Mouse (Mus musculus) adrenal gland (tissue): ENCODE results near the gene Ide.
"Not testable (repeated sequence)": the region's sequence is repeated elsewhere in the genome, so short reads cannot be mapped to it uniquely, and the experiment has no call there.

ENCODE experiments used
- intact Hi-C: fragments of 180-260 bp; cut with DNase I; formaldehyde crosslinking; loops from one replicate; pipeline ENCODE4 v1.15.1; 2025

The Ide gene

DNA sequence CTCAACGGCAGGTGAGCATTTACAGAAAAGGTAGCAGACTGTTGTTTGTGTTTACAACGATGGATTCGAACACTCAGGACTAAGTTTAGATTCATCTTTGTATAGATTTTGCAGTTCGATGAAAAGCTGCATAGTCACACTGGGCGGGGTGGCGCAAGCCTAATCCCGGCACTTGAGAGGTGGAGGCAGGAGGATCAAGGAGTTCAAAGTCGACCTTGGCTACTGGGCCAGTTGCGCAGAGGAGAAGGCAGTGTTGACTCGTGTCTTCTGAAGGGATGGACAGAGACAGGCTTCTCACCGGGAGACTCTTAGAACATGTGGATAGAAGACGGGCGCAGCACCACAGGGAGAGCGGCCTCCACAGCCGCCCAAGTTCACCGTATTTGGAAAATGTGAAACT lies 68.5 kb downstream of the Ide start:
- intact Hi-C loops: loop anchor here (5.0 kb wide), 1 partner anchor 217 kb away; no protein-coding TSS in a partner anchor

DNA sequence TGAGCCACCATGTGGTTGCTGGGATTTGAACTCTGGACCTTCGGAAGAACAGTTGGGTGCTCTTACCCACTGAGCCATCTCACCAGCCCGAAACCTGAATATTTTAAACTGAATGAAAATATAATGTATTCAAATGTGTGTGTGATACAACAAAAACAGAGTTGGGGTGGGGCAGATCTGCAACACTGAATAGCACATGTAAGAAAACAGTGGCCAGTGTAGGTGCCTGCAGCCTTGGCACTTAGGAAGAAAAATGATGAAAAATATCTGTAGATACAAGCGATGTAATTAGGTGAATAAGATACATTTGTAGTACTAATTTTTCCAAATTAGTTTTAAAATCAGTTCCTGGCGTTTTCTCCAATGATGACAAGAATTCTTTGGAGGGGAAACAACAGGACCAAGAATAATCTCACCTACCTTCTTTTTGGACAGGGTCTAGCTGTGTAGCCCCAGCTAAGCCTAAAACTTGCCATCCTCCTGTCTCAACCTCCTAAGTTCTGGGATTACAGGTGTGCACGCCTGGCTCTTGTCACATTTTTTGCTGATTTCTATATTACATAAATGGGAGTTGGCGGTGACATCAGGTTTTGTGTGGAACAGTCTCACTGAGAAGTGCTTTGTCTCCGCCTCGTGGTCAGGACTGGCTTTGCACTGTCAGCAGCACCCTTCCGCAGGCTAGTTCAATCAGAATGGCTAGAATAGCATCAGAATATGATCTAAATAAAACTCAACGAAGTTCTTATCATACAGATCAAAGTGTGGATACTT lies 72.1 kb downstream of the Ide start:
- intact Hi-C loops: loop anchor here (5.0 kb wide), 1 partner anchor 213 kb away; no protein-coding TSS in a partner anchor

DNA sequence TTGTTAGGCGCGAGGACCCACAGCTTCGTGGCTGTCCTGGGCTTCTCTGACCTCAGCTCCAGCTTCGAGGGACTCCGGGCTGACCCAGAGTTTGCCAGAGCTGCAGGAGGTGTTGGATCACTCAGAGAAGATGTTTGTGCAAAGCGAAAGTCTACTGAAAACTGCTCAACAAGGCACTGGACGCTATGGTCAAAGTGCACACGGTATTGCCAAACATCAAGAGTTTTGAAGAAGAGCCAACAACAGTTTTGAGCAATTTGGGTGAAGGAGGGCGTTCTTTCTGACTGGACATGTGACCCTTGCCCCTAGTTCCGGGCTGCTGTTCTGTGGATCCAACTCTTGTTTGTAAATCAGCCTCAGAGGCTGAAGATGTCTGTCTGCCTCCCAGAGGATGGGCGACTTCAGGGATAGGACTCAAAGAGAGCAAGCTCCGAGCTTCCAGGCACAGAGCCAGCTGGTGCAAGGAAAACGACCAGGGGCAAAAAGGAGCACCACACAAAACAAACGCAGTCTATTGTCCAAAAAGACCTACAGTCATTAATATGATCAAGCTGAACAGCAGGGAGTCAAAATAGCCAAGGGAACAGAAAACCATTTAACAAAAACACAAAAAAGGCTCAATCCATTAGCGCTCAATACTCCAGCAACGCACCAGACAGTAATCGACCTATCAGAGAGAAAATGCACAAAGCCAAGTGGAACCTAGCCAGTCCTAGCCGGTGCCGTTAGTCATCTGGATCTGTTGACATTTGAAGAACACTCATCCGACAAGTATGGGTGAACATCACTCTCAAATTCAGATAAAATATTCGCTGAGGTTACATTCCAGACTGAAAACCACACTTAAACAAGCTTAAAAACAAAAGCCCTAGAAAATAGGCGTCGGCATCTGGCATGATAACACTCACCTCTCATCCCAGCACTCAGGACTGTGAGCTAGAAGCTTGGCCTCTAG lies 73.4 kb downstream of the Ide start:
- intact Hi-C loops: no loop called here

- intact Hi-C loops: no loop called here
These were observed 74.1 kb downstream of the Ide start for GRCm38 (mm10) chr19:37263566-37263942.

- intact Hi-C loops: no loop called here
These were observed 75.3 kb downstream of the Ide start for GRCm38 (mm10) chr19:37262389-37262788.

GRCm38 (mm10) chr19:37255321-37255720 lies 82.3 kb downstream of the Ide start:
- intact Hi-C loops: no loop called here

DNA sequence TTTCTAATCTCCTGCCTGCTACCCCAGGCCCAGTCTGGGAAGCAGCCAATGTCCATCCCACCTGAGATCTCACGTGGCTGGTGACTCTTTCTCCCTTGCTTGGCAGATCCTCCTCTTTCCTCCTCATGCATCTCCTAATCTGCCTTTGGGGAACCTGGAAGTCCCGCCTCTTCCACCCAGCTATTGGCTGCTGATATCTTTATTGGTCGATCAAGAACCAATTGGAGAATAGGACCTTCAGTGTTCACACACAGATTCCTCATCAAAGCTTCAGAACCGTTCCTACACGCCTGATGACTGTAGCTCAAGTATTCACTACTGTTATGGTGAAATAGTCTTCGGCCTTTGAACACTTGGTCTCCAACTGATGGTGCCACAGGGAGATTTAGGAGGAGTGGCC lies 85.5 kb downstream of the Ide start:
- intact Hi-C loops: no loop called here

- intact Hi-C loops: no loop called here
These were observed 89.5 kb downstream of the Ide start for GRCm38 (mm10) chr19:37248199-37248598.

DNA sequence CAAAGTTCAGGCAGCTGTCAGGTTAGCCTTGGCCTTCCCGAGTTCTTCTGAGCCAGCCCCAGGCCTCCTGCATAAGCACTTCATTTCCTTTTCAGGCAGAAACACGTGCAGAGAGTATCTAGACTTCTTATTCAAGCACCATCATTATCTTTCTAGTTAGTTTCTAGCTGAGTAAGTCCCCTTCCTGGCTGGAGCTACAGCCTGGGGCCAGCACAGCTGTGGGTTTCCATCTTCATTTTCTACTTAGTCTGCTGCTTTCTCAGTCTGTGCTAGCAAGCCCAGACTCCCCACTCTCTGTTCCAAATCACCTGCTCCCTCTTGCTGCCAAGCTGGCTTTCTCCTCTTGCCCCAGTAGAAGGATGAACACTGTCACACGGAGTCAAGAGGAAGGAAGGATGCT lies 90.8 kb downstream of the Ide start:
- intact Hi-C loops: no loop called here

- intact Hi-C loops: no loop called here
These were observed 94.9 kb downstream of the Ide start for GRCm38 (mm10) chr19:37242707-37243106.

DNA sequence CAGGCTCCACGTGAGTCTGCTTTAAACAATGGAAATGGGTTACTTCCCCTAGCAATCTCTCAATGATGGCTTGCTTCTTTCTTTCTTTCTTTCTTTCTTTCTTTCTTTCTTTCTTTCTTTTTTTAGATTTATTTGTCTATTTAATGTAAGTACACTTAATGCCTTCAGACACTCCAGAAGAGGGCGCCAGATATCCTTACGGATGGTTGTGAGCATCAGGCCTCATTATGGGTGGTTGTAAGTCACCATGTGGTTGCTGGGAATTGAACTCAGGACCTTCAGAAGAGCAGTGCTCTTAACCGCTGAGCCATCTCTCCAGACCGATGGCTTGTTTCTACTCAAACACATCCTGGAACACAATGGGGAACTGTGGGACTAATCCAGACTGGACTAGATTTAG lies 96.5 kb downstream of the Ide start:
- intact Hi-C loops: no loop called here

GRCm38 (mm10) chr19:37239096-37239495 lies 98.6 kb downstream of the Ide start:
- intact Hi-C loops: no loop called here

DNA sequence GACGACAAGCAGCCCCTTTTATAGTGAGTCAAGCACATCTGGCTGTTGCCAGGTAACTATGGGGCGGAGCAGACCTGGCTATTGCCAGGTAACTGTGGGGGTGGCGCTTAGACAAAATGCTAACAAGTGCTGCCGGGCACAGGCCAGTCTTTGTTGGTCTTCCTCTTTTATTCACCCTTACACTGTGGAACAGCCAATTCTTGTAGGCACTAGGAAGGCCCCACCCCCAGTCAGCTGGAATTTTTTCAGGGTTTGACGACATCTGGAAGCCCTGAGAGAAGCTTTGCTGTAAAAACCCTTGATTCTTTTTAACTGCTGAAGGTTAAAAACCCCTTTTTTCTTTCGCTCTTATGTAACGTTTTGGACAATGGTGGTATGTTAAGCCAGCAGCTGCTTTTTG lies 99.0 kb downstream of the Ide start:
- intact Hi-C loops: no loop called here

DNA sequence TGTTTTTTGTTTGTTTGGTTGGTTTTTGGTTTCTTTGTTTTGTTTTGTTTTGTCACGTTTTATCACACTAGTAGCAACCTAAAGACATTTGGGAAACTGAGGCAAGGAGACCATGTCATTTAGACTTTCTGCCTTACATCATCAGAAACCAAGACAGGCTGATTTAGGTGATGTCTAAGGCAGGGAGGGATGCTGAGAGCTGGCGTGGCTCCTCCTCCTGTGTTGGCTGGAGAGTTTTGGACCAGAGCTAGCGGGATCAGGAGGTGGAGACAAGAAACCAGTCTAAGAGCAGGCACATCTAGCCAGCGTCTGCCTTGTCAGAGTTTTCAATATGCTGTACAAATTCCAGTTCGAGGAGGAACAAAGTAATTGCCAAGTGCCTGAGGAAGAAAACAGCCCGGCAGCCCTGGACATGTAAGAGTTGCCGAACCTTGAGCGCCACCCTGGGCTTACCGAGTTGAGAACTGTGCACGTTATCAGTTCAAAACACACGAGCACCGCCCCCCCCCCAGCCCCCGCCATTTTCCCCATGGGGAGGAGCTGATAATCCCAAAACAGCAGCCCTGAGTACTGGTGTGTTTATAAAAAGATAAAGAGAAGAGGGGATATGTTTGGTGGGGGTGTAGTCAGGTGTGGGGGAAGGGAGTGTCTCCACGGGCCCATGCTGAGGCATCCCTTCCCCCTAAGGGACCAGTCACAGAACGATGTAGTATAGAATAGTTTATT lies 99.8 kb downstream of the Ide start:
- intact Hi-C loops: no loop called here

DNA sequence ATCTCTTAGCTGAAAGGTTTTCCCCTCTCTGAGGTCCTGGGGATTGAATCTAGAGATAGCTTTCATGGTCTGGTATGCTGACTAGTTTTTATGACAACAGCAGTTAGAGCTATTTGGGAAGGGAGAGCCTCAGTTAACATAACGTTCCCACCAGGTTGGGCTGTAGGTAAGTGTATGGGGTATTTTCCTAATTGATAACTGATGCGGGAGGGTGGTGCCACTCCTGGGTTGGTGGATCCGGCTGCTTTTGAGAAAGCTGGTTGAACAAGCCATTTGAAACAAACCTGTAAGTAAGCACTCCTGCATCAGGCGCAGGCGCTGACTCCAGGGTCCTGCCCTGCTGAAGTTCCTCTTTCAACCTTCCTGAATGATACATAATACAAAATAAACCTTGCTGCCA lies 100.3 kb downstream of the Ide start:
- intact Hi-C loops: no loop called here

- intact Hi-C loops: no loop called here
These were observed 101.8 kb downstream of the Ide start for GRCm38 (mm10) chr19:37235818-37236217.

DNA sequence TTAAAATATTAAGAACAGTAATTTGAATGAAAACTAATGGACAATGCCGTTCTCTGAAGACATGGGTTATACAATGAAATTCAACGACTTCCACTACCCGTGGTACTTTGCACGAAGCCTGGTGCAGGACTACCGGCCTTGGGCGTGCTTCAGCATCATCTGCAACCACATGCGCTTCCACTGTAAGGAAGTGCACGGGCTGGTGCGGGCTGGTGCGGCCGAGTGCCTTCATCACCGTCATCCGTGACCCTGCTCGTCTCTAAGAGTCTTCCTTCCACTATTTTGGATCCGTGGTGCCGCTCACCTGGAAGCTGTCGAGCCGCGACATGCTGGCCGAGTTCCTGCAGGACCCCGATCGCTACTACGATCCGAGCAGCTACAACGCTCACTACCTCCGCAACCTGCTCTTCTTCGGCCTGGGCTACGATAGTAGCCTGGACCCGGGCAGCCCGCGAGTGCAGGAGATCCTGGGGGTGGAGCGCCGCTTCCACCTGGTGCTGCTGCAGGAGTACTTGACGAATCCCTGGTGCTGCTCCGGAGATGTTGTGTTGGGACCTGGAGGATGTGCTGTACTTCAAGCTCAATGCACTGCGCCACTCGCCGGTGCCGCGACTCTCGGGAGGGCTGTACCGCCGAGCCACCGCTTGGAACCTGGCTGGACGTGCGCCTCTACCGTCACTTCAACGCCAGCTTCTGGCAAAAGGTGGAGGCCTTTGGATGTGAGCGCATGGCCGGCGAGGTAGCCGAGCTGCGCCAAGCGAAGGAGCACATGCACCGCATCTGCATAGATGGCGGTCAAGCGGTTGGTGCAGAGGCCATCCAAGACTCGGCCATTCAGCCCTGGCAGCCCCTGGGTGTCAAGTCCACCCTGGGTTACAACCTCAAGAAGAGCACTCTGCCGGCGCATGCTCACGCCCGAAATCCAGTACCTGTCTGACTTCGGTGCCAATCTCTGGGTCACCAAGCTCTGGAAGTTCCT lies 103.8 kb downstream of the Ide start:
- intact Hi-C loops: no loop called here

DNA sequence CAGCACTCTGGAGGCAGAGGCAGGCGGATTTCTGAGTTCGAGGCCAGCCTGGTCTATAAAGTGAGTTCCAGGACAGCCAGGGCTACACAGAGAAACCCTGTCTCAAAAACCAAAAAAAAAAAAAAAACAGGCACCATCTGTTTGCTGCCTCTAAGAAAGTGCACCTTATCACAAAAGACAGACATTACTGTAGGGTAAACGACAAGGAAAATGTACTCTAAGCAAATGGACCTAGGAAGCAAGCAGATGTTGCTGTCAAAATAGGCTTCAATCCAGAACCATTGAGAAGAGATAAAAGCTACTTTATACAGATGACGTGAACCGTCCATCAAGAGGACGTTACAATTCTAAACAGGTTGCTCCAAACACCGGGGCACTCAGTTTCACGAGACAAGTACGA lies 105.1 kb downstream of the Ide start:
- intact Hi-C loops: not testable (repeated sequence)

DNA sequence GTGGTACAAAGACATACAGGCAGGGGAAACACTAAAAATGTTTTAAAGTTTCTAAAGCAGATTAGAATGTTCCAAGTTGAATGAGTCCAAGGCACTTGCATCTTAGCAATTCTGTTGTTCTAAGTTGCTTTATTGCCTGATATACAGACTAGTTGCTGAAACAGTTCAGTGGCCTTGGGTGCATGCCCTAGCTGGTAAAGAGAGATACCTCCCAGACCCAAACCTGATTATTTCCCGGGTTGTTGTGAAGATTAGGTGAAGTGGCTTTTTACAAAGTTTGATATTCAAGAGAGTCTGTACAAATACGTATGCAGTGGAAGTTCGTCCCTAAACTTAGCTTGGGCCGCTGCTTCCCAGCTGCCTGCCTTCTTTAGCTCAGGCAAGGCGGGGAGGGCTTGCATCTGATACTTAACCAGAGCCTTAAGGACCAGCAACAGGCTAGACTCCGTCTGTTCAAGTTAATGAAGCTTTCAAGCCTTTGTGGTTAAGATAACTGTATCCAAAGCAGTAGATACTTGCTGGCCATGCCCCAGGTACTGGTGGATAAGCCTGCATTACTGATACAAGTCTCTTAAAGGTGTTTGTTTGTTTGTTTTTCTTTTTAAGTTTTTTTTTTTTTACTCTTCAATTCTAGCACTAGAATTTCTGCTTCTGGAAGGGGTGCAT lies 112.3 kb downstream of the Ide start:
- intact Hi-C loops: no loop called here
